Mouse (Mus musculus): Measurements from ENCODE around the gene Fam166a. TPM values are rescaled to one million over a fixed set of nuclear protein-coding genes. Genes with fewer than 3 reads are reported as not detected.

The Fam166a gene
- polyA plus RNA-seq, 1 experiment from 2014 or later = not detected

- WGBS = 2% methylated on average over 46 of the region's 53 CpGs
- peak overlapping the region; percentile 86 for H3K4me2 ChIP-seq (replicated peaks; ENCODE audit: low read depth)
- H3K27ac ChIP-seq (replicated peaks) = peak overlapping the region; percentile 98
- peak overlapping the region; percentile 89 for H3K9ac ChIP-seq (ENCODE audit: low read length)
- H3K4me3 ChIP-seq (ENCODE audit: low read depth, low read length) = peak overlapping the region; percentile 80
- no peaks in the 10 kb centered on the region for H3K36me3 ChIP-seq (ENCODE audit: control insufficient read depth, insufficient read depth, low read length)
- H3K4me1 ChIP-seq (replicated peaks; ENCODE audit: control insufficient read depth, insufficient read depth) = no peaks in the 10 kb centered on the region
- no peaks in the 10 kb centered on the region for H3K27me3 ChIP-seq (ENCODE audit: control insufficient read depth, insufficient read depth, low read length)
- ATAC-seq (ENCODE audit: low FRiP score, low TSS enrichment) (peak; percentile 74), DNase-seq (ENCODE audit: low spot score) (peak; percentile 94)
- no peaks in the 10 kb centered on the region for H3K9me3 ChIP-seq (ENCODE audit: control insufficient read depth, low read length)
- no peak for TF ChIP-seq EP300 (optimal IDR thresholded peaks at IDR 0.05)
- no peak for TF ChIP-seq CTCF (IDR thresholded peaks at IDR 0.05; ENCODE audit: low read depth)
These were observed 5.3 kb downstream of the Fam166a start for GRCm38 (mm10) chr2:25223681-25224491.

GRCm38 (mm10) chr2:25224492-25224765, 5.9 kb downstream of the Fam166a start, which contains the start of gene Tubb4b:
TSS of gene Tubb4b (minus strand) at chr2:25224702.
- no peaks in the 10 kb centered on the region for H3K27me3 ChIP-seq (ENCODE audit: control insufficient read depth, insufficient read depth, low read length)
- TF ChIP-seq EP300 (optimal IDR thresholded peaks at IDR 0.05) (peak; percentile 69), CTCF (IDR thresholded peaks at IDR 0.05; ENCODE audit: low read depth) (peak; percentile 47)
- DNase-seq (ENCODE audit: low spot score) = no peak
- peak within 1 kb of the TSS; percentile 89 for H3K9ac ChIP-seq (ENCODE audit: low read length)
- H3K4me3 ChIP-seq (ENCODE audit: low read depth, low read length) = peak within 1 kb of the TSS; percentile 80
- peak within 1 kb of the TSS; percentile 98 for H3K27ac ChIP-seq (replicated peaks)
- under 1% methylated on average over 17 of the region's 17 CpGs for WGBS
- no peaks in the 10 kb centered on the region for H3K9me3 ChIP-seq (ENCODE audit: control insufficient read depth, low read length)
- H3K4me1 ChIP-seq (replicated peaks; ENCODE audit: control insufficient read depth, insufficient read depth) = no peaks in the 10 kb centered on the region
- H3K36me3 ChIP-seq (ENCODE audit: control insufficient read depth, insufficient read depth, low read length) = no peaks in the 10 kb centered on the region
- H3K4me2 ChIP-seq (replicated peaks; ENCODE audit: low read depth) = peak within 1 kb of the TSS; percentile 86
- no peak for ATAC-seq (ENCODE audit: low FRiP score, low TSS enrichment)

- peak overlapping the region; percentile 55 for H3K4me2 ChIP-seq (replicated peaks; ENCODE audit: low read depth)
- peak overlapping the region; percentile 67 for H3K9ac ChIP-seq (ENCODE audit: low read length)
- WGBS = 1% methylated on average over 41 of the region's 41 CpGs
- peak; percentile 14 for TF ChIP-seq EP300 (optimal IDR thresholded peaks at IDR 0.05)
- no peak; the same call in 1 of the 2 replicates for TF ChIP-seq CTCF (IDR thresholded peaks at IDR 0.05; ENCODE audit: low read depth)
- DNase-seq (ENCODE audit: low spot score) (peak; percentile 98), ATAC-seq (ENCODE audit: low FRiP score, low TSS enrichment) (peak; percentile 92)
- H3K27ac ChIP-seq (replicated peaks) = peak overlapping the region; percentile 97
- no peaks in the 10 kb centered on the region for H3K27me3 ChIP-seq (ENCODE audit: control insufficient read depth, insufficient read depth, low read length)
- H3K4me1 ChIP-seq (replicated peaks; ENCODE audit: control insufficient read depth, insufficient read depth) = no peaks in the 10 kb centered on the region
- no peaks in the 10 kb centered on the region for H3K36me3 ChIP-seq (ENCODE audit: control insufficient read depth, insufficient read depth, low read length)
- H3K9me3 ChIP-seq (ENCODE audit: control insufficient read depth, low read length) = no peaks in the 10 kb centered on the region
- peak overlapping the region; percentile 48 for H3K4me3 ChIP-seq (ENCODE audit: low read depth, low read length)
These were observed 6.5 kb downstream of the Fam166a start for GRCm38 (mm10) chr2:25224766-25225752.

- H3K4me3 ChIP-seq (ENCODE audit: low read depth, low read length) = peak overlapping the region; percentile 48; the same call in 1 of the 2 replicates
- no peaks in the 10 kb centered on the region for H3K27me3 ChIP-seq (ENCODE audit: control insufficient read depth, insufficient read depth, low read length)
- DNase-seq (ENCODE audit: low spot score) (no peak), ATAC-seq (ENCODE audit: low FRiP score, low TSS enrichment) (no peak)
- H3K9ac ChIP-seq (ENCODE audit: low read length) = 0 out of 2 replicates have a peak overlapping the region, but pooled peaks have one; percentile 67
- WGBS = 55% methylated on average over 8 of the region's 8 CpGs
- no peaks in the 10 kb centered on the region for H3K4me1 ChIP-seq (replicated peaks; ENCODE audit: control insufficient read depth, insufficient read depth)
- peak overlapping the region; percentile 97 for H3K27ac ChIP-seq (replicated peaks)
- no peak for TF ChIP-seq EP300 (optimal IDR thresholded peaks at IDR 0.05)
- TF ChIP-seq CTCF (IDR thresholded peaks at IDR 0.05; ENCODE audit: low read depth) = no peak
- no peaks in the 10 kb centered on the region for H3K9me3 ChIP-seq (ENCODE audit: control insufficient read depth, low read length)
- H3K36me3 ChIP-seq (ENCODE audit: control insufficient read depth, insufficient read depth, low read length) = no peaks in the 10 kb centered on the region
- peak overlapping the region; percentile 55 for H3K4me2 ChIP-seq (replicated peaks; ENCODE audit: low read depth)
These were observed 7.3 kb downstream of the Fam166a start for GRCm38 (mm10) chr2:25225811-25226379.

GRCm38 (mm10) chr2:25226864-25227263, 8.3 kb downstream of the Fam166a start:
- no peaks in the 10 kb centered on the region for H3K4me1 ChIP-seq (replicated peaks; ENCODE audit: control insufficient read depth, insufficient read depth)
- H3K27ac ChIP-seq (replicated peaks) = no peak overlapping the region
- H3K9me3 ChIP-seq (ENCODE audit: control insufficient read depth, low read length) = no peaks in the 10 kb centered on the region
- no peak overlapping the region for H3K4me2 ChIP-seq (replicated peaks; ENCODE audit: low read depth)
- DNase-seq (ENCODE audit: low spot score) (no peak), ATAC-seq (ENCODE audit: low FRiP score, low TSS enrichment) (no peak)
- H3K27me3 ChIP-seq (ENCODE audit: control insufficient read depth, insufficient read depth, low read length) = no peaks in the 10 kb centered on the region
- WGBS = 77% methylated on average over 5 of the region's 5 CpGs
- TF ChIP-seq EP300 (optimal IDR thresholded peaks at IDR 0.05) = no peak
- no peak for TF ChIP-seq CTCF (IDR thresholded peaks at IDR 0.05; ENCODE audit: low read depth)
- no peak overlapping the region for H3K9ac ChIP-seq (ENCODE audit: low read length)
- no peak overlapping the region for H3K4me3 ChIP-seq (ENCODE audit: low read depth, low read length)
- no peaks in the 10 kb centered on the region for H3K36me3 ChIP-seq (ENCODE audit: control insufficient read depth, insufficient read depth, low read length)

Data from stomach, postnatal 0 days (tissue).